Mouse (Mus musculus): ENCODE measurements around the gene Snx30. TPM values are rescaled to one million over a fixed set of nuclear protein-coding genes. Genes with fewer than 3 reads are reported as not detected.

The Snx30 gene
- polyA plus RNA-seq, 1 experiment: 0.20 TPM

GRCm38 (mm10) chr4:59894415-59894814 lies 88.8 kb downstream of the Snx30 start:
- H3K4me1 ChIP-seq (ENCODE audit: control insufficient read depth): no peaks in the 10 kb centered on the region
- H3K36me3 ChIP-seq (ENCODE audit: control insufficient read depth): peaks cover 34% of the 10 kb centered on the region
- no peak overlapping the region for H3K4me3 ChIP-seq (replicated peaks)
- H3K27me3 ChIP-seq (ENCODE audit: control insufficient read depth): no peaks in the 10 kb centered on the region
- TF ChIP-seq GATA1 (IDR thresholded peaks at IDR 0.05; ENCODE audit: low read length) (no peak), TAL1 (IDR thresholded peaks at IDR 0.05; ENCODE audit: low read length) (no peak)
- H3K9me3 ChIP-seq (ENCODE audit: control insufficient read depth, low read length): no peaks in the 10 kb centered on the region

- Histone ChIP-seq H3K4me1 (ENCODE audit: control insufficient read depth) (no peaks in the 10 kb centered on the region), H3K36me3 (ENCODE audit: control insufficient read depth) (peaks cover 32% of the 10 kb centered on the region), H3K9me3 (ENCODE audit: control insufficient read depth, low read length) (no peaks in the 10 kb centered on the region), H3K4me3 (replicated peaks) (no peak overlapping the region), H3K27me3 (ENCODE audit: control insufficient read depth) (no peaks in the 10 kb centered on the region)
- TF ChIP-seq GATA1 (IDR thresholded peaks at IDR 0.05; ENCODE audit: low read length) (no peak), TAL1 (IDR thresholded peaks at IDR 0.05; ENCODE audit: low read length) (no peak)
Measured at GRCm38 (mm10) chr4:59894977-59895575, 89.4 kb downstream of the Snx30 start.

- TF ChIP-seq GATA1 (IDR thresholded peaks at IDR 0.05; ENCODE audit: low read length) (no peak), TAL1 (IDR thresholded peaks at IDR 0.05; ENCODE audit: low read length) (no peak)
- H3K4me1 ChIP-seq (ENCODE audit: control insufficient read depth): no peaks in the 10 kb centered on the region
- H3K9me3 ChIP-seq (ENCODE audit: control insufficient read depth, low read length): no peaks in the 10 kb centered on the region
- peaks cover 29% of the 10 kb centered on the region for H3K36me3 ChIP-seq (ENCODE audit: control insufficient read depth)
- H3K4me3 ChIP-seq (replicated peaks): no peak overlapping the region
- no peaks in the 10 kb centered on the region for H3K27me3 ChIP-seq (ENCODE audit: control insufficient read depth)
Measured at GRCm38 (mm10) chr4:59896000-59896399, 90.4 kb downstream of the Snx30 start.

GRCm38 (mm10) chr4:59897814-59898520 lies 92.3 kb downstream of the Snx30 start:
- Histone ChIP-seq H3K27me3 (ENCODE audit: control insufficient read depth) (no peaks in the 10 kb centered on the region), H3K4me3 (replicated peaks) (no peak overlapping the region), H3K4me1 (ENCODE audit: control insufficient read depth) (no peaks in the 10 kb centered on the region), H3K36me3 (ENCODE audit: control insufficient read depth) (peaks cover 24% of the 10 kb centered on the region), H3K9me3 (ENCODE audit: control insufficient read depth, low read length) (no peaks in the 10 kb centered on the region)
- TF ChIP-seq GATA1 (IDR thresholded peaks at IDR 0.05; ENCODE audit: low read length) (no peak), TAL1 (IDR thresholded peaks at IDR 0.05; ENCODE audit: low read length) (no peak)

- Histone ChIP-seq H3K36me3 (ENCODE audit: control insufficient read depth) (peaks cover 22% of the 10 kb centered on the region), H3K4me1 (ENCODE audit: control insufficient read depth) (no peaks in the 10 kb centered on the region), H3K27me3 (ENCODE audit: control insufficient read depth) (no peaks in the 10 kb centered on the region), H3K9me3 (ENCODE audit: control insufficient read depth, low read length) (no peaks in the 10 kb centered on the region), H3K4me3 (replicated peaks) (no peak overlapping the region)
- TF ChIP-seq TAL1 (IDR thresholded peaks at IDR 0.05; ENCODE audit: low read length) (no peak), GATA1 (IDR thresholded peaks at IDR 0.05; ENCODE audit: low read length) (no peak)
Measured at GRCm38 (mm10) chr4:59898521-59898919, 92.9 kb downstream of the Snx30 start.

- Histone ChIP-seq H3K4me1 (ENCODE audit: control insufficient read depth) (no peaks in the 10 kb centered on the region), H3K9me3 (ENCODE audit: control insufficient read depth, low read length) (no peaks in the 10 kb centered on the region), H3K4me3 (replicated peaks) (no peak overlapping the region), H3K27me3 (ENCODE audit: control insufficient read depth) (no peaks in the 10 kb centered on the region), H3K36me3 (ENCODE audit: control insufficient read depth) (peaks cover 11% of the 10 kb centered on the region)
- TF ChIP-seq GATA1 (IDR thresholded peaks at IDR 0.05; ENCODE audit: low read length) (no peak), TAL1 (IDR thresholded peaks at IDR 0.05; ENCODE audit: low read length) (no peak)
Measured at GRCm38 (mm10) chr4:59901810-59902209, 96.2 kb downstream of the Snx30 start.

- H3K4me1 ChIP-seq (ENCODE audit: control insufficient read depth): no peaks in the 10 kb centered on the region
- H3K4me3 ChIP-seq (replicated peaks): no peak overlapping the region
- no peak for TF ChIP-seq TAL1 (IDR thresholded peaks at IDR 0.05; ENCODE audit: low read length)
- TF ChIP-seq GATA1 (IDR thresholded peaks at IDR 0.05; ENCODE audit: low read length): no peak
- no peaks in the 10 kb centered on the region for H3K9me3 ChIP-seq (ENCODE audit: control insufficient read depth, low read length)
- peaks cover 11% of the 10 kb centered on the region for H3K36me3 ChIP-seq (ENCODE audit: control insufficient read depth)
- no peaks in the 10 kb centered on the region for H3K27me3 ChIP-seq (ENCODE audit: control insufficient read depth)
Measured at GRCm38 (mm10) chr4:59902547-59902946, 96.9 kb downstream of the Snx30 start.

- no peaks in the 10 kb centered on the region for H3K36me3 ChIP-seq (ENCODE audit: control insufficient read depth)
- no peak overlapping the region for H3K4me3 ChIP-seq (replicated peaks)
- TF ChIP-seq GATA1 (IDR thresholded peaks at IDR 0.05; ENCODE audit: low read length) (no peak), TAL1 (IDR thresholded peaks at IDR 0.05; ENCODE audit: low read length) (no peak)
- H3K4me1 ChIP-seq (ENCODE audit: control insufficient read depth): no peaks in the 10 kb centered on the region
- H3K27me3 ChIP-seq (ENCODE audit: control insufficient read depth): no peaks in the 10 kb centered on the region
- no peaks in the 10 kb centered on the region for H3K9me3 ChIP-seq (ENCODE audit: control insufficient read depth, low read length)
Measured at GRCm38 (mm10) chr4:59907092-59907491, 101.5 kb downstream of the Snx30 start.

- no peaks in the 10 kb centered on the region for H3K4me1 ChIP-seq (ENCODE audit: control insufficient read depth)
- H3K4me3 ChIP-seq (replicated peaks): no peak overlapping the region
- TF ChIP-seq GATA1 (IDR thresholded peaks at IDR 0.05; ENCODE audit: low read length): no peak
- no peak for TF ChIP-seq TAL1 (IDR thresholded peaks at IDR 0.05; ENCODE audit: low read length)
- no peaks in the 10 kb centered on the region for H3K9me3 ChIP-seq (ENCODE audit: control insufficient read depth, low read length)
- H3K27me3 ChIP-seq (ENCODE audit: control insufficient read depth): no peaks in the 10 kb centered on the region
- no peaks in the 10 kb centered on the region for H3K36me3 ChIP-seq (ENCODE audit: control insufficient read depth)
Measured at GRCm38 (mm10) chr4:59907657-59908230, 102.1 kb downstream of the Snx30 start.

Measured in erythroblast, embryonic 14.5 days (primary cell).